Mouse (Mus musculus) liver, embryonic 11.5 days (tissue): Measurements from ENCODE around the gene Ankrd28. TPM values are rescaled to one million over a fixed set of nuclear protein-coding genes. Genes with fewer than 3 reads are reported as not detected.

Experiments
- ATAC-seq: fragments of 200-750 bp; cut with Nextera tagmentation; replicated peaks from 2 replicates; pipeline ENCODE4 v1.8.0; 2017; ENCODE audit warnings: moderate number of reproducible peaks, mild to moderate bottlenecking, moderate TSS enrichment, moderate library complexity; ENCODE audit not compliant: low FRiP score
- DNase-seq: peaks from one replicate; pipeline ENCODE4 v3.0.0-alpha.2; 2017; ENCODE audit warnings: low spot score
- H3K27ac ChIP-seq: fragments of 300-500 bp; sonication (generic); 2 replicates; pipeline ENCODE4 v1.5.1; 2014; ENCODE audit warnings: mild to moderate bottlenecking, low read depth, low read length, control low read depth
- H3K27me3 ChIP-seq: fragments of 300-500 bp; sonication (generic); replicated peaks from 2 replicates; pipeline ENCODE4 v1.6.1; 2014; ENCODE audit warnings: low read length, mixed read lengths; ENCODE audit not compliant: control insufficient read depth, insufficient read depth
- H3K36me3 ChIP-seq: fragments of 300-500 bp; sonication (generic); 2 replicates; pipeline ENCODE4 v1.6.1; 2014; ENCODE audit warnings: mild to moderate bottlenecking, low read length, moderate library complexity, mixed read lengths; ENCODE audit not compliant: control insufficient read depth, insufficient read depth
- H3K4me1 ChIP-seq: fragments of 300-500 bp; sonication (generic); replicated peaks from 2 replicates; pipeline ENCODE4 v1.6.1; 2014; ENCODE audit warnings: low read length, mixed read lengths; ENCODE audit not compliant: control insufficient read depth, insufficient read depth
- H3K4me2 ChIP-seq: fragments of 300-500 bp; sonication (generic); 2 replicates; pipeline ENCODE4 v1.6.1; 2014; ENCODE audit warnings: mild to moderate bottlenecking, control low read depth, moderate library complexity
- H3K4me3 ChIP-seq: fragments of 300-500 bp; sonication (generic); 2 replicates; pipeline ENCODE4 v1.5.1; 2014; ENCODE audit warnings: low read depth, low read length, control low read depth
- H3K9ac ChIP-seq: fragments of 300-500 bp; sonication (generic); 2 replicates; pipeline ENCODE4 v1.6.1; 2014; ENCODE audit warnings: low read depth, low read length, control low read depth
- H3K9me3 ChIP-seq: fragments of 300-500 bp; sonication (generic); 2 replicates; pipeline ENCODE4 v1.6.1; 2016; ENCODE audit warnings: low read length, inconsistent platforms, mixed read lengths; ENCODE audit not compliant: control insufficient read depth
- WGBS: fragments of 180-500 bp; shearing (Covaris S2); extraction: QIAGEN DNeasy Blood & Tissue Kit; methylation state at CpG from one replicate; pipeline ENCODE4 v1.1.7; 2014; 5-methylcytosine and 5-hydroxymethylcytosine counted together
- polyA plus RNA-seq: library from polyadenylated mRNA; unstranded; fragments of >200 nt; fragmentation: Nextera tagmentation; extraction: Ambion mirVana; gene quantifications from 2 replicates; pipeline ENCODE4 v1.2.1, GENCODE M21; 2014

The Ankrd28 gene
- polyA plus RNA-seq, 1 experiment from 2014 or later = 8.5 TPM

DNA sequence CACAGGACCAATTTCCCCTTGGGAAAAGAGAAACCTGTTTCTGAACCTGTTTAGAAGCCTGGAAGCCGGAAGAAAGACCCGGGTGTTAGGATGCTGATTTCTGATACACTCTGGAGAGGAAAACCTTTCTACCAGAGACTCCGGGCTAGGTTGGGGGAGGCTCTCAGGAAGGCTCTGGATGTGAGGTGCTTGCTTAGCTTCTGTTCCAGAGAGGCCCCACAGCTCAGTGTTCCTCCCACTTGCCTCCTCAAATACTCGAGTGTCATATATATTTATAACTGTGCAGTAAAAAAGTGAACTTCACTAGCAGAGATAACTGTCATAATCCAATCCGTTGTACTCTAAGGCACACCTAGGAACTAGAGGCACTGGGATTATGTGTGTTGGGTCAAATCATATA, 25.6 kb upstream of the Ankrd28 start:
- Histone ChIP-seq H3K27me3 (no peaks in the 10 kb centered on the region), H3K36me3 (no peaks in the 10 kb centered on the region), H3K27ac (no peak overlapping the region), H3K4me1 (no peaks in the 10 kb centered on the region), H3K9ac (no peak overlapping the region), H3K9me3 (no peaks in the 10 kb centered on the region), H3K4me3 (no peak overlapping the region), H3K4me2 (no peak overlapping the region)
- WGBS = 72% methylated on average over 5 of the region's 5 CpGs
- ATAC-seq (no peak), DNase-seq (no peak)

DNA sequence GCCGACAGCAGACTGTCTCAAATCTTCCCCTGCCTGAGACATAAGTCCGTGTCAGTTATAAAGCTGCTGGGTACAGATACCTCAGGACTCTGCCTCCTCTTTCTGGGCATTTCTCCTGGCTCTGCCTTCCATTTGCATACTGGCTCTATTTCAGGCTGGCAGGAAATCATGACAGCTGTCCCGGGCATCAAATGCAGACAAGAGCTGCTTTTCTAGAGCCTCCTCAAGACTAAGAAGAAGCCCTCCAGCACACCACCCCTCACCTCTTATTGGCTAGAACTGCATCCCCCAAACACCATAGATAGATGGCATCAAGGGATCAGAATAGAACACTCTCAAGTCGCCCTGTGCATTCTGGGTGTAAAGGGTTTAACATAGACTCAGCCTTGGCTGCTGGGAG, 24.2 kb upstream of the Ankrd28 start:
- WGBS = 55% methylated on average over 4 of the region's 4 CpGs

DNA sequence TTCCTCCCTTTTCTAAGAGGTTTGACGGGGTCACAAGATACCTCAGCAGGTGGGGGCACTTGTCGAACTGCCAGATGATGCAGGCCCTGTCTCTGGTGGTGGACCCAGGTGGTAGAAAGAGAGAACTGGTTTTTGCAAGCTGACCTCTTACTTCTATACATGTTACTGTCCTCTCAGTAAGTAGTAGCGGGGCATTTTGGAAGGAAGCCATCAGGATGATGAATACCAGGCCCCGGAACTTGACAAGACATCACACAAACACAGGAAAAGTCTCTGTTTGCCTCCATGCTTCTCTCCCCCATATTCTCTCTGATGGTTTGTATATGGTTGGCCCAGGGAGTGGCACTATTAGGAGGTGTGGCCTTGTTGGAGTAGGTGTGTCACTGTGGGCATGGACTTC, 13.1 kb upstream of the Ankrd28 start:
- peaks cover 2% of the 10 kb centered on the region; the same call in 1 of the 2 replicates for H3K9me3 ChIP-seq
- H3K4me1 ChIP-seq = no peaks in the 10 kb centered on the region
- H3K4me3 ChIP-seq = no peak overlapping the region
- H3K9ac ChIP-seq = no peak overlapping the region
- 68% methylated on average over 4 of the region's 4 CpGs for WGBS
- no peaks in the 10 kb centered on the region for H3K36me3 ChIP-seq
- no peak overlapping the region for H3K4me2 ChIP-seq
- DNase-seq (no peak), ATAC-seq (no peak)
- H3K27me3 ChIP-seq = no peaks in the 10 kb centered on the region
- no peak overlapping the region for H3K27ac ChIP-seq

More for the DNA sequence above, 24.2 kb upstream of the Ankrd28 start:
- no peaks in the 10 kb centered on the region for H3K27me3 ChIP-seq
- no peak overlapping the region for H3K4me2 ChIP-seq
- H3K36me3 ChIP-seq = no peaks in the 10 kb centered on the region
- H3K4me1 ChIP-seq = no peaks in the 10 kb centered on the region
- H3K9ac ChIP-seq = no peak overlapping the region
- ATAC-seq (no peak), DNase-seq (no peak)
- no peak overlapping the region for H3K4me3 ChIP-seq
- H3K27ac ChIP-seq = no peak overlapping the region
- H3K9me3 ChIP-seq = no peaks in the 10 kb centered on the region

DNA sequence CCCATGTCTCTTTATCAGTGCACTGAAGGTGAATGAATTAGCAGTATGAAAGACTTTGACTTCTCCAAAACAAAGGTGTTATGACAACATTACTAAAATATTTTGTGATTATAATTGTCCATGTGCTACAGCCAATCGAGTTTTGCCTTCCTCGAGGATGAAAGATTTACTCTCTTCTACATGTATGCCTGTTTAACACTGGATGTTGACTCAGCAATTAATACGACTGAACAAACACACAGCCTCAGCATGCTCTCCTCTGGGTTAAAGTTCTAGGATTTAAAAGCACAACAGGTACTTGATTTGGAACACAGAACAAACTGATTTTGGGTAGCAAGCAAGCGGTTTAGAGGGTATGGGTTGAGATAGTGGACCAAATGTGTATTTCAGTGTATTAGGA, 1.6 kb upstream of the Ankrd28 start:
- H3K36me3 ChIP-seq = no peaks in the 10 kb centered on the region
- H3K9ac ChIP-seq = no peak overlapping the region
- DNase-seq (no peak), ATAC-seq (no peak)
- no peak overlapping the region for H3K27ac ChIP-seq
- peaks cover 5% of the 10 kb centered on the region for H3K4me1 ChIP-seq
- no peak overlapping the region for H3K4me3 ChIP-seq
- WGBS = 57% methylated on average over 4 of the region's 4 CpGs
- no peaks in the 10 kb centered on the region for H3K9me3 ChIP-seq
- no peaks in the 10 kb centered on the region for H3K27me3 ChIP-seq
- peak overlapping the region; percentile 86; the same call in 1 of the 2 replicates for H3K4me2 ChIP-seq

DNA sequence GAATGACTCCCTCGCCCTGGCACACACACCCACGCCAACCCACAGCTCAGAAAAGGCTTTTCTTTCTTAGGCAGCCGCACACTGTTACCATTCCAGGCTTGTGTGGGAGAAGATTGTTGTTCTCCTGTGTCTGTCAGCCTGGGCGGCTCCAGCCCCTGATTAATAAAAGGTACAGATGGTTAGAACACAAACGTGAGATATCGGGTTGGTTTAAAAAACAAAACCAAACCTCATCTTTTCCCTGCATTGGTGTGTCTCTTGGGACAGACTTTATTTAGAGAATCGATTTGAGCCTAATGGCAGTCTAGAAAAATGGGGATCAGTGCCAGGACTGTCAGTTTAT, 890 bp upstream of the Ankrd28 start:
- no peaks in the 10 kb centered on the region for H3K9me3 ChIP-seq
- peak; percentile 34 for DNase-seq
- ATAC-seq = no peak
- peak overlapping the region; percentile 84 for H3K9ac ChIP-seq
- no peaks in the 10 kb centered on the region for H3K27me3 ChIP-seq
- peak overlapping the region; percentile 95 for H3K4me3 ChIP-seq
- peaks cover 5% of the 10 kb centered on the region for H3K4me1 ChIP-seq
- peak overlapping the region; percentile 86 for H3K4me2 ChIP-seq
- no peaks in the 10 kb centered on the region for H3K36me3 ChIP-seq
- 9% methylated on average over 7 of the region's 7 CpGs for WGBS
- H3K27ac ChIP-seq = no peak overlapping the region; the same call in 1 of the 2 replicates

DNA sequence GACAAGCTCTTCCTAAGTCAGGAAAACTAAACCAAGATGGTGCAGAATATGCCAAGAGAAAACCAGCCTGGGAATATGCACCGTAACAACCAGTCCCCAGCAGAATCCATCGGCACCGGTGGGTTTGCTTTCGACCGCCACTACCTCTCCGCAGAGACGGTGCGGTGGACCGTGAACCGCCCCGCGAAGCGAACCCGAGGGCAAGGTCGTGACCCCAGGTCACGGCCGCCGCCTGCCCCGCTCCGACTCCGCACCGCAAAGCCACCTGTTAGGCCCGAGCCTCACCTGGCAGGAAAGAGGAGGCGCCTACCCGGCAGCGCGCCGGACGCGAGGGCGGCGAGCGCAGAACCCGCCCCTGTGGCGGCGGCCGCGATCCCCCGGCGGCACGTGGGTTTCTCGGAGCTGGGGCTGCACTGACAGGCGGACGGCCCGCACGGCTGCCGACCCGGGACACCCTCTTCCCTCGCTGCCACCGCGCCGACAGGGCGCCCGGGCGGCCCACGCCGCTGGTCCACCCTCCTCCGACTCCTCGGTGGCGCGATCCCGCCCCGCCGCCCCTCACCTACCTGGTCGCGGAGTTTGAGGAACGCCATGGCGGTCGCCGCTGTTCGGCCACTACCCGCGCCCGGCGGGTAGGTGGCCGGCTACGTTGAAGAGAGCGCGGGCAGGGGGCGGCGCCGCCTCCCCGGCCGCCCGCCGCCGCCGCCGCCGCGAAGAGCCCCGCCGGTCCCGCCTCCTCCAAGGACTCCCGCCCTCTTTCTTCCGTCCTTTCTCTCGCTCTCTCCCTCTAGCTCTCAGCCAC, 489 bp downstream of the Ankrd28 start:
- under 1% methylated on average over 90 of the region's 97 CpGs for WGBS
- Histone ChIP-seq H3K27me3 (no peaks in the 10 kb centered on the region), H3K9me3 (no peaks in the 10 kb centered on the region), H3K4me1 (peaks cover 5% of the 10 kb centered on the region), H3K4me2 (peak overlapping the region; percentile 93), H3K4me3 (peak overlapping the region; percentile 95), H3K36me3 (no peaks in the 10 kb centered on the region), H3K27ac (peak overlapping the region; percentile 91), H3K9ac (peak overlapping the region; percentile 84)
- peak; percentile 76 for DNase-seq
- peak; percentile 70 for ATAC-seq

DNA sequence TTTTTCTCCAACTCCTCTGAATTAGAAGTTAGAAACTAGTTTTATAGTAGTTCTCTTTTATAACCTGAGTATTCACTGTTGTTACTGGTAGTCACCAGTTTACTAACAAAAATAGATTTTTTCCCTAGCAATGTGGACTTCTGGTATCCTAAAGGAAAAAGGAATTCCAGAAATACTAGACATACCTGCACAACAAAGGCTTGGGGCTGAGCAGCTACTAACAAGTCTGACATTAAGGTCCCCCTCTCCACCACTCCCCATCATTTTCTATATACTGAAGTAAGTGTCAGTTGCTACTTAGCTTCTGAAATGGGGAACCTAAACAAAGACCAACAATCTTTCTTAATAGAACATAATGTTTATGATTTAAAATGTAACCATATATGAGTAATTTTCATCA, 3.2 kb downstream of the Ankrd28 start:
- H3K9ac ChIP-seq = no peak overlapping the region

DNA sequence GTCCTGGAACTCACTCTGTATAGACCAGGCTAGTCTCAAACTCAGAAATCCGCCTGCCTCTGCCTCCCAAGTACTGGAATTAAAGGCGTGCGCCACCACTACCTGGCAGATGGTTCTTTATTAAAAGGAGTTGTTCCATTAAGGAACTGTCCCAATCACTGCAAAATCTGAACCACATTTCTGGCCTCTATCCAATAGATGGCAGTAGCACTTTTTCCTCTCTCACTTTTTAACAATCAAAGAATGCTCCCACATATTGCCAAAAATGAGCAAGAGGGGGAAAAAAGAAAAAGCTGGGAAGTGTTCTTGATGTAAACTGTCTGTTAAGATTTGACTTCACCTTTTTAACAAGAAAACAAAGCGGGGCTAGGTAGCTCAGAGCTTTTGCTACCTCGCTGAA, 20.5 kb downstream of the Ankrd28 start:
- H3K27ac ChIP-seq = no peak overlapping the region
- no peak for DNase-seq
- H3K9me3 ChIP-seq = no peaks in the 10 kb centered on the region
- H3K27me3 ChIP-seq = no peaks in the 10 kb centered on the region
- WGBS = 84% methylated on average over 5 of the region's 5 CpGs
- H3K4me2 ChIP-seq = no peak overlapping the region
- H3K4me3 ChIP-seq = no peak overlapping the region
- no peaks in the 10 kb centered on the region for H3K36me3 ChIP-seq
- no peak overlapping the region for H3K9ac ChIP-seq
- H3K4me1 ChIP-seq = no peaks in the 10 kb centered on the region; the same call in 1 of the 2 replicates
- no peak for ATAC-seq

More for the DNA sequence above, 3.2 kb downstream of the Ankrd28 start:
- no peak overlapping the region for H3K4me2 ChIP-seq
- H3K4me3 ChIP-seq = no peak overlapping the region
- no peak overlapping the region for H3K27ac ChIP-seq
- no peak for ATAC-seq
- no peaks in the 10 kb centered on the region for H3K9me3 ChIP-seq
- H3K4me1 ChIP-seq = peaks cover 5% of the 10 kb centered on the region
- no peaks in the 10 kb centered on the region for H3K27me3 ChIP-seq
- no peaks in the 10 kb centered on the region for H3K36me3 ChIP-seq
- DNase-seq = no peak

DNA sequence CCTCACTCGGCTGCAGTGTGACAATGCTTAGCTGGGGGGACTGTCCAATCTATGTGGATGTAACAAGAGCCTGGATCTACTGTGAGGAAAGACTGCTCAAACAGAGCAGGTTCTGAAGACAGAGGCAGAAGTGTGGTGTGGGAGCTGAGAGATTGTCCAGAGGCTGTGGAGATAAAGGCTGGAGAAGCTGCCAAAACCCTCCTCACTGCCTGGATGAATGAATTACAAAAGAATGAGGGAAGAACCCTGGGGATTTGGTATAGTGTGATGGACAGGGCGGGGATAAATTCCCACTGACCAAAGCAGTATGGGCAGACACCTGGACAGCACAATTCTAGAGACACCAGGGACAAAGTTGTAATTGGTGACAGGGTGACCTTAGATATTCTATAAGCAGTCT, 26.7 kb downstream of the Ankrd28 start:
- no peaks in the 10 kb centered on the region for H3K36me3 ChIP-seq
- no peak overlapping the region for H3K4me3 ChIP-seq
- H3K9me3 ChIP-seq = no peaks in the 10 kb centered on the region
- no peaks in the 10 kb centered on the region for H3K27me3 ChIP-seq
- no peak for ATAC-seq
- WGBS = 54% methylated on average over 2 of the region's 2 CpGs
- DNase-seq = no peak
- no peak overlapping the region for H3K27ac ChIP-seq
- no peaks in the 10 kb centered on the region for H3K4me1 ChIP-seq
- H3K9ac ChIP-seq = no peak overlapping the region
- H3K4me2 ChIP-seq = no peak overlapping the region
